Mouse (Mus musculus) erythroblast, adult 5-6 weeks (primary cell): ENCODE results near the gene Zfp638. TPM values are rescaled to one million over a fixed set of nuclear protein-coding genes. Genes with fewer than 3 reads are reported as not detected.
"Not testable (repeated sequence)": the region's sequence is repeated elsewhere in the genome, so short reads cannot be mapped to it uniquely, and the experiment has no call there.

Experiments
- ATAC-seq: replicated peaks from 2 replicates; pipeline ENCODE4 v1.8.0; 2016; ENCODE audit warnings: moderate number of reproducible peaks, mild to moderate bottlenecking, moderate TSS enrichment, inconsistent platforms; ENCODE audit not compliant: poor library complexity, low FRiP score, severe bottlenecking
- total RNA-seq, 2 experiments: library from RNA; stranded (forward) in 1 of 2; stranded (reverse) in 1 of 2; fragments of 150-400 nt in 1 of 2; fragments of 200-764, 138-1000 nt in 1 of 2; gene quantifications; 2 replicates each; pipeline versions ENCODE4 v1.2.3 to v1.2.4; 2015 to 2017; ENCODE audit warnings: low replicate concordance in 2 of 2

The Zfp638 gene
- total RNA-seq, 2 experiments from 2014 or later: 82.2 to 82.6 TPM

DNA sequence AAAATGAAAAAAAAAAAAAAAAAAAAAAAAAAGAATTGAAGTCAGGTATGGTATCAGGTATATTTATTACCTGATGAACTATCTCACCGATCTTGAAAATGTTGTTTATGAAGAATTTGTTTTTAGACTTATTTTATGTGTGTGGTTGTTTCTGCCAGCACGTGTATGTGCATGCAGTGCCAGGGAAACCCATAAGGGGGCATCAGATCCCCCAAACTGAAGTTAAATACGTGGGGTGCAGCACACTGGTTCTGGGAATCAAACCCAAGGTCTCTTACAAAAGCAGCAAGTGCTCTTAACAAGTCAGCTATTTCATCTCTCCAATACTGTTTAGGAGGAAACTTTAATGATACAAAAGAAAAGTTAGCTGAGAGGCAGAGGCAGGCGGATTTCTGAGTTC is 137.4 kb downstream of the Zfp638 start:
- no peak for ATAC-seq

- no peak for ATAC-seq
These were observed 141.7 kb downstream of the Zfp638 start, which contains the start of gene Dysf for GRCm38 (mm10) chr6:84008363-84009171. Gene Dysf, plus strand, starts transcription at chr6:84008590.

GRCm38 (mm10) chr6:84009172-84009872 is 142.4 kb downstream of the Zfp638 start:
- no peak for ATAC-seq

DNA sequence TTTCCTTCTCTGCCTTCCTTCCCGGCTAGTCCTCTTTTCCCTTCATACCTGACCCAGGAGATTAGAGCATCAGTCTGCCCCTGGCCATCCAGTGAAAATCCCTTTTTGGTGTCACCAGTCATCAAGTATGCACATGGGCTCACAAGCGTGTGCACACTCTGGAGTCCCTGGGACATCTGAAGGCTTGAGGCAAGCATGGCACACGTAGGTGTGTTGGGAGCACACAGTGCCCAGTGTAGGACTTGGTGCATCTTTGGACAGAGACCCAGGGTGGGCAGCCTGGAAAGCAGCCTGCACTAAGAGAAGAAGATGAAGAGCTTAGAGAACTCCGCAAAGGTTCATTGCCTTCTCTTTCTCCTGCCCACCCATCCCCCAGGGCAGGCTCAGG is 143.0 kb downstream of the Zfp638 start:
- no peak for ATAC-seq

DNA sequence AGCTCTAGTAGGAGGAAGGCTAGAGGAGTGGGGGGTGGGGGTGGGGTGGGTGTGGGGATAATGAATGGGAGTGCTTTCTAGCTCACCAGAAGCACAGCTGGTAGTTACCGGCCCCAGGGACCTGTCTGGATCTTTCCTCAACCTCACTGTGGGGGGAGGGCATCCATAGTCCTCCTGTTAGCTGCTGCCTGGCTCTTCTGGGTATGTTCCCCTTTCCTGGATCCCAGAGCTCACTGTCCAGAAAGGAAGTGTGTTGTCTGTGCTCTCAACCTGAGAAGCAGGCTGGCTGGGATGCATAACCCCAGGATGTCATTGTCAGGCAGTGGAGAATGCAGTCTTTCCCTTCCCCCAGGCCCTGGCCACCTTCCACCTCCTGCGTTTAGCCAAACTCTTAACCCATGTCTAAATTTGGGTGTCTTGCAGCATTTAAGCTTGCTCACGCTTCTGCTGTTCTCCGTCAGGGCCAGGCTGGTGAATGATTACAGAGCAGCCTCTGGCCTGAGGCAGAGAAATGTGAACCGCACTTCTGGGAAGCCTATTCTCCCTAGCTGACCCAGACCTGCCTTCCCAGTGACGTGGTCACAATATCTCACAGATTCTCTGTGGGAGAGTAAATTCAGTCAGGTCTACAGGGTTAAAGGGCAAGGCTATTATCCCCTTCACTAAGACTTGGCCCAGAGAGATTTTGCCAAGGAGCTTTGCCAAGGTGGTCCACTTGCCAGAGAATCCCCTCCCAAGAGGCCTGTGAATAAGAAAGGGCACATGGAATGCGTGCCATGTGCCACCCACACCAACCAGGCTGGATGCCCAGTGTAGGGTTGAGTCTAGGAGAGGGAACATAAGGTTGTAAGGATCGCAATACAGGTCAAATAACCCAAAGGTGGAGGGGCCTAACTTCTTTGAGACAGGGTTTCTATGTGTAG is 143.7 kb downstream of the Zfp638 start:
- ATAC-seq: no peak

GRCm38 (mm10) chr6:84014961-84015683 is 148.2 kb downstream of the Zfp638 start:
- not testable (repeated sequence) for ATAC-seq

DNA sequence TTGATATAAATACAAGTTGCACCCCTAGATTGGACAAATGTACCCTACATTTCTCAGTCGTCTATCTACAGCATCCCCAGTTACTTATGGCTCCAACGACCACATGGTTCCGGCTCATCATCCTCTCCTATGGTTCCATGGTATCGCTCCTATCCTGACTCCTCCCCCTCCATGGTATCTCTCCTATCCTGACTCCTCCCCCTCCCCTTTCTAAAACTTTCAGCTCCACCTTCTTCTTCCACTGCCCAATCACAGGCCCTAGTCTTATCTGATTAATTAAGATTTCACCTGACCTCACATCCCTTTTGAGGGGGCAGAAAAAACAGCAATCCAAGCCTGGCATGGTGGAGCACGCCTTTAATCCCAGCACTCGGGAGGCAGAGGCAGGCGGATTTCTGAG is 149.9 kb downstream of the Zfp638 start:
- ATAC-seq: no peak

- ATAC-seq: no peak
These were observed 150.5 kb downstream of the Zfp638 start for GRCm38 (mm10) chr6:84017392-84017791.

DNA sequence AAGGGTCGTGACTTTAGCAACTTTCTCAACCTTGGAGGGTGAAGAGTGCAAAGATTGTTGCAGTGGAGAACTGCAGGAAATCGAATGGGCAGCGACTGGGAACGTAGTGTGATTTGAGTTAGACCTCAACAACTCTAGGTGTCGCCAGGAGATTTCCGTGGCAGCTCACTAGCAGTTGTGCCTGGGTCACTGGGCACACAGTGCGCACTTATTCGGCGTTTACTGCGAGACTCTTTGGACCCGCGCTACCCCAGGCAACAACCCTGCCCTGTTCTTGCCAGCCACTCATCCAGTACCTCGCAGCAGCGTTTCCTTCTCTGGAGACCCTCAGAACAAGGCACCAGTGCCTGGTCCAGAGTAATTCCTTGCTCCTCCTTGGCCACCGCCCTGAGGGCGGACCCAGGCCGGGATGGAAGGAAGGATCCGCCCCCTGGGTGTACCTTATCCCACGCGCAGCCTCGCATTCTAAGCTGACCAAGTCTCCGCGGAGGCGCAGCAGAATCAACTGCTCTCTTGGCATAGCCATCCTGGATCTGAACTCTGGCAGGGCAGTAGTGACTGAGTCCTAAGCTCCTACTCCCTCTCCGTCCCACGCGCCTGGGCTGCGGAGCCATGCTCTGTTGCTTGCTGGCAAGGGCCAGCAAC is 152.1 kb downstream of the Zfp638 start:
- ATAC-seq: no peak

DNA sequence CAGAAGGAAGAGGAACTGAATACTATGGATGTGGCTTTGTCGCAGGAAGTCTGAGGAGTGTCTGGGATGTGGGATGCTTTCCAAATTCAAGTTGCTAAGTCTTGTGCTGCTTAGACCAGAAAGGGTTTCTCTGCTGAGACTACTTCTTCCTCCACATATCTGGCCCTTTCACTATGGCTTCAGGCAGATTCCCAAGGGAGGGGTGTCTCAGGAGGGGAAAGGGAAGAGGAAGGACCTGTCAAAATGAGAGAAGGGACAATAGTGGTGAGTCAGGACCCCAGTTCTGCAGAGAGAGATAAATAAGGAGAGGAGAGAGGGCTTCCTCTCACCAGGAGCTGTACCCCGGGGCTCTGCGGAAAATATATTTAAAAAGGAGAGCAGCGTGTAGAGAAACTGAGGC is 153.1 kb downstream of the Zfp638 start:
- no peak for ATAC-seq

- ATAC-seq: no peak
These were observed 155.1 kb downstream of the Zfp638 start for GRCm38 (mm10) chr6:84021990-84022389.

DNA sequence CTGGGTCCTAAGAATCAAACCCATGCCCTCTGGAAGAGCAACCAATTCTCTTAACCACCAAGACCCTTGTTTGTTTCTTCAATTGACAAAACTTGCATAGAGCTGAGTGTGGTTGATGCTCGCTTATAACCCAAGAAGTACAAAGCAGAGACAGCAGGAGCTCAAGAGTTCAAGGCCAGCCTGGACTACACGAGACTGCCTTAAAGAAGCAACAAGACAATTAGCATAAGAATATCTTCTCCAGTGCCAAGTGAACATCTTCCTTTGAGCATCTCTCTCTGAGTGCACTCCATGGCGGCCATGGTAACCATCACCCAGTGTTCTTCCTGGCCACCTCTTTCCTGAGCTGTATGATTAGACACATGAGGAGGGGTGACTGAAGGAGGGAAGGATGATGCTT is 158.7 kb downstream of the Zfp638 start:
- no peak for ATAC-seq

DNA sequence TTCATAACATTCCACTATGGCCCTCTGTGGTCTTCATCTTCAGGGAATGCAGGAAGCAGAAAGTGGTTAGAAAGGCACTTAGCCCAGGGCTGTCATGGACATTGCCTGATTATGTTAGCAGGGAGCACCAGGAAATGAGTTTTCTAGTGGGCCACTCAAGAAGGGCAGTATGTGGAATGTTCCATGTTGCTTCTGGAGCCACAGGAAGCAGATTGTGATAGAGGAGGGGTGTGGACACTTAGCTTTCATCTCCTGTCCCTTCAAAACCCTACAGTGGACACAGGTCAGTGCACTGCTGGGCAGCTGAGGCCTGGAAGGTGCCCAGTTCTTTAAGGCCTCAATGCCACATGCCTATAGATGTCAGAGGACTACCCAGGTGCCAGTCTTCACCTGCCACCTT is 161.9 kb downstream of the Zfp638 start:
- no peak for ATAC-seq

DNA sequence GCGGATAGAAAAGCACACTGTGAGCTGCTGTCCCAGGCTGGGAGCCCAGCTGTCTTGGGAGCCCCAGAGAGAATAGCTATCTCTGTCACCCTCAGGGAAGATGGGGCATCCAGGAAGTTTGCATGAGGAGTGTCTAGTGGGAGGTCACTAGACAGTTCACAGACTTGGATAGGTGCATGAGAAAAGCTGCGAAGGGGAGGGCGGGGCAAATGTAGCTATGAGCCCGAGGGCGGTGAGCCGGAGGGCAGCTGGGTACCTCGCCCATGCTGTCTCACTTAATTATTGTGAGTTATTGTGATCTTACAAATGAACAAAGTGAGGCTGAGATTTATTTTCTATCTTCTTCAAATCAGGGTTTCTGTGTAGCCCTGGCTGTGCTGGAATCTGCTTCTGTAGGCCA is 162.9 kb downstream of the Zfp638 start:
- ATAC-seq: no peak

DNA sequence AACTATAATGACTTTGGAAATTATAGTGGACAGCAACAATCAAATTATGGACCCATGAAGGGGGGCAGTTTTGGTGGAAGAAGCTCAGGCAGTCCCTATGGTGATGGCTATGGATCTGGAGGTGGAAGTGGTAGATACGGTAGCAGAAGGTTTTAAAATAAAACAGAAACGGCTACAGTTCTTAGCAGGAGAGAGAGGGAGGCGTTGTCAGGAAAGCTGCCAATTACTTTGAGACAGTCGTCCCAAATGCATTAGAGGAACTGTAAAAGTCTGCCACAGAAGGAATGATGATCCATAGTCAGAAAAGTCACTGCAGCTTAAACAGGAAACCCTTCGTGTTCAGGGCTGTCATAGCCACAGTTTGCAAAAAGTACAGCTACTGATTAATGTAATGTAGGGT is 165.6 kb downstream of the Zfp638 start:
- ATAC-seq: not testable (repeated sequence)
